Mouse (Mus musculus) cerebellum, adult (tissue): ENCODE data around the gene Rpl10l.

ENCODE experiments used
- ATAC-seq: cut with Nextera tagmentation; 2 replicates; pipeline ENCODE4 v1.9.2; 2017; ENCODE audit warnings: mild to moderate bottlenecking, moderate library complexity, mixed read lengths; ENCODE audit not compliant: insufficient number of reproducible peaks, low FRiP score, low TSS enrichment

Gene Rpl10l

GRCm38 (mm10) chr12:66283991-66284622, at the start of gene Rpl10l:
Gene Rpl10l, minus strand, starts transcription at chr12:66284401.
- no peak for ATAC-seq

GRCm38 (mm10) chr12:66275890-66276289, 8.3 kb downstream of the Rpl10l start:
- ATAC-seq, result no peak

- ATAC-seq, result no peak
These were observed 38.6 kb downstream of the Rpl10l start for GRCm38 (mm10) chr12:66245461-66246099.

GRCm38 (mm10) chr12:66234158-66234557, 50.0 kb downstream of the Rpl10l start:
- no peak for ATAC-seq
